Mouse (Mus musculus) testis, adult 2 months (tissue): Measurements from ENCODE around the gene Pdrg1. TPM values are rescaled to one million over a fixed set of nuclear protein-coding genes. Genes with fewer than 3 reads are reported as not detected.

Experiments
- H3K27ac ChIP-seq: fragments of 200-500 bp; 2 replicates; pipeline ENCODE4 v1.5.1; 2012; ENCODE audit warnings: low read depth, low read length; ENCODE audit not compliant: control insufficient read depth, insufficient read depth
- H3K27me3 ChIP-seq: fragments of 200-500 bp; 2 replicates; pipeline ENCODE4 v1.6.1; 2012; ENCODE audit warnings: mild to moderate bottlenecking, low read length, moderate library complexity; ENCODE audit not compliant: control insufficient read depth, insufficient read depth
- H3K36me3 ChIP-seq: fragments of 200-500 bp; 2 replicates; pipeline ENCODE4 v1.6.1; 2012; ENCODE audit warnings: mild to moderate bottlenecking, low read length; ENCODE audit not compliant: control insufficient read depth, insufficient read depth
- H3K4me1 ChIP-seq: fragments of 200-500 bp; 2 replicates; pipeline ENCODE4 v1.6.1; 2012; ENCODE audit warnings: low read length; ENCODE audit not compliant: control insufficient read depth, insufficient read depth
- H3K4me3 ChIP-seq: fragments of 200-500 bp; 2 replicates; pipeline ENCODE4 v1.5.1; 2012; ENCODE audit warnings: low read depth, mild to moderate bottlenecking, low read length, moderate library complexity, mixed read lengths; ENCODE audit not compliant: control insufficient read depth
- CTCF ChIP-seq: fragments of 200-500 bp; IDR thresholded peaks from 2 replicates; pipeline ENCODE4 v1.5.1; 2012; ENCODE audit warnings: low read depth, mild to moderate bottlenecking, inconsistent platforms, low read length, moderate library complexity; ENCODE audit not compliant: control insufficient read depth, insufficient read depth, insufficient replicate concordance
- POLR2A ChIP-seq: fragments of 200-500 bp; IDR thresholded peaks from 2 replicates; pipeline ENCODE4 v1.6.1; 2012; ENCODE audit warnings: low read depth, mild to moderate bottlenecking, inconsistent platforms, low read length, moderate library complexity; ENCODE audit not compliant: control insufficient read depth
- polyA plus RNA-seq: library from polyadenylated mRNA; depleted of rRNA; stranded (reverse); fragments of >200 nt; gene quantifications from 2 replicates; pipeline ENCODE4 v1.2.3, GENCODE M21; 2012; rRNA removed

Pdrg1 gene
- polyA plus RNA-seq, 1 experiment: 22.0 TPM

DNA sequence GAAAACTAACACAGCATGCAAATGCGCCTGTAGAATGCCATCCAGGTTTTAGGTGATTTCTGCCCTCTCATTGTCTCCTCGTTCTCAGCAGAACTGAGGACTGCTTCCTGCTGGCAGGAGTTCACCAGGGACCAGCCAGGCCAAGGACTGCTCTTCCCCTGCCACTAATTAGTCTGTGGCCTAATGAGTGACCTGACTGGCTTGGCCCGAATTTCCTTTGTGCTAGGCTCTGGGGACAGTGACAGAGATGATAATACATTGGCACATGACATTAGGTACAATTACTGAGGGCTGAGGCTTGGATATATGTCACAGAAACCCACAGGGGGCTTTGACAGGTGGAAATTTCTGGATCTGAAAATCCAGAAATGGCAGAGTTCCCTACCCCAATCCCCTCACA, 38.2 kb downstream of the Pdrg1 start:
- no peak overlapping the region for H3K4me3 ChIP-seq
- H3K4me1 ChIP-seq: no peaks in the 10 kb centered on the region; the same call in 1 of the 2 replicates
- TF ChIP-seq POLR2A (no peak), CTCF (no peak)
- no peak overlapping the region for H3K27ac ChIP-seq
- no peaks in the 10 kb centered on the region for H3K27me3 ChIP-seq
- H3K36me3 ChIP-seq: no peaks in the 10 kb centered on the region

GRCm38 (mm10) chr2:152965555-152965954, 49.7 kb downstream of the Pdrg1 start:
- Histone ChIP-seq H3K27ac (no peak overlapping the region), H3K4me3 (no peak overlapping the region; the same call in 1 of the 2 replicates), H3K27me3 (no peaks in the 10 kb centered on the region), H3K36me3 (no peaks in the 10 kb centered on the region), H3K4me1 (peaks cover 2% of the 10 kb centered on the region; the same call in 1 of the 2 replicates)
- TF ChIP-seq POLR2A (no peak), CTCF (no peak)

DNA sequence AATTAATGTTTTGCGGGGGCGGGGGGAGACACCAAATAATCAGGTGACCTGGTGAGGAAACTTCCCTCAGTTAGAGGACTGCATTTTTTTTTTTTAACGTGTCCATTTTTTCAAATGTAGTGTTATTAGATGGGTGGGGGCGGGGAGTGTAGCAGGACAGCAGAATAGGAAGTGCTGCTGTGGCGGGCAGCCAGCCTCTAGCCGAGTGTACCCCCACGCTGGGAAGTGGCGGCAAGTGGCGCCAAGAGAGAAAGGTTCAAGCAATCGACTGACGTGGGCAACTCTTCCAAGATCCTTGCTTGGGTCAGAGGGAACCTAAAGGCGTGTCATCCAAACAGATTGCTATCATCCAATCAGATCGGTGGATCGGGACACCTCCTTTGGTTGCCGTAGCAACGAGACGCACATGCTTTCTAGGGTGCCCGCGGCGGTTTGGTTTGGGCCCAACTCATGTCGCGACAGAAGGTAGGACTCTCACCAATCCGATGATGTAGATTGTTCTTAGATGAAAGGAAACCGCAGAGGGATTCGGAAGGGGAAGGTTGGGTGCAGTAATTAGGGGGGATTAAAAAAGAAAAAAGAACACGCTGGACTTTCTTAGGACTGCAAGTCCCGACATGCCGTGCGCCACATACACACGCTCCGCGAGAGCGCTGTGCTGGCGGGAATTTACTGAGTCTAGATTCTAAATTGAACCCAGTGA, 53.0 kb downstream of the Pdrg1 start, which contains the start of gene Ttll9:
Gene Ttll9 (plus strand): TSS at position 395 of the 703 bp plus-strand sequence.
- TF ChIP-seq CTCF (no peak), POLR2A (peak; percentile 83; the same call in 1 of the 2 replicates)
- H3K4me3 ChIP-seq: peak within 1 kb of the TSS; percentile 86
- peaks cover 2% of the 10 kb centered on the region; the same call in 1 of the 2 replicates for H3K4me1 ChIP-seq
- H3K27ac ChIP-seq: peak within 1 kb of the TSS; percentile 82
- H3K27me3 ChIP-seq: no peaks in the 10 kb centered on the region
- H3K36me3 ChIP-seq: no peaks in the 10 kb centered on the region

Other genes starting within 250 kb of the Pdrg1 start
- gene Bcl2l1, start 183.7 kb downstream of the Pdrg1 start, polyA plus RNA-seq: 74.9 and 80.8 TPM in 2 replicates
- 8.2 and 9.0 TPM in 2 replicates for gene Tpx2, start 167.5 kb downstream of the Pdrg1 start, polyA plus RNA-seq
- gene Mylk2, start 104.1 kb downstream of the Pdrg1 start, polyA plus RNA-seq: 0.04 TPM in 1 of 2 replicates, not detected in the other
- 4.1 and 4.3 TPM in 2 replicates for gene Foxs1, start 82.2 kb downstream of the Pdrg1 start, polyA plus RNA-seq
- 151 and 166 TPM in 2 replicates for gene Dusp15, start 63.7 kb downstream of the Pdrg1 start, polyA plus RNA-seq
- 203 and 218 TPM in 2 replicates for gene Ttll9, start 52.9 kb downstream of the Pdrg1 start, polyA plus RNA-seq
- 1.1 and 1.2 TPM in 2 replicates for gene Xkr7, start 16.4 kb upstream of the Pdrg1 start, polyA plus RNA-seq
- 1.3 and 1.4 TPM in 2 replicates for gene Ccm2l, start 50.5 kb upstream of the Pdrg1 start, polyA plus RNA-seq
- gene Hck, start 93.0 kb upstream of the Pdrg1 start, polyA plus RNA-seq: 0.17 and 0.37 TPM in 2 replicates
- gene Tm9sf4, start 145.9 kb upstream of the Pdrg1 start, polyA plus RNA-seq: 52.5 and 52.7 TPM in 2 replicates
- 0.83 and 1.0 TPM in 2 replicates for gene Tspyl3, start 210.0 kb upstream of the Pdrg1 start, polyA plus RNA-seq
- 16.1 and 17.3 TPM in 2 replicates for gene Plagl2, start 226.0 kb upstream of the Pdrg1 start, polyA plus RNA-seq
- gene Pofut1, start 226.1 kb upstream of the Pdrg1 start, polyA plus RNA-seq: 10.8 and 12.8 TPM in 2 replicates